8 mouse cellular contexts compared by ENCODE assay signal in genomic region chr1:131053239-131053638, GRCm38 (mm10). TPM values are rescaled to one million over a fixed set of nuclear protein-coding genes. Genes with fewer than 3 reads are reported as not detected.
DNase-seq lines count a peak whose midpoint lies in the region; ATAC-seq lines count a peak whose summit lies in the region.

No protein-coding gene starts in this region.

- 0 out of 2 replicates have a peak overlapping the region, but pooled peaks have one; percentile 45 for H3K9ac ChIP-seq in intestine, embryonic 16.5 days (ENCODE audit: low read depth, low read length)

- WGBS in intestine, embryonic 16.5 days, result 5% methylated on average over 8 of the region's 8 CpGs

- no peak overlapping the region for H3K4me2 ChIP-seq in intestine, embryonic 16.5 days (ENCODE audit: low read depth, low read length)

- no peaks in the 10 kb centered on the region for H3K9me3 ChIP-seq in intestine, embryonic 16.5 days (ENCODE audit: control insufficient read depth, low read length)

- peak; percentile 46 for ATAC-seq in intestine, embryonic 16.5 days
- ATAC-seq in megakaryocyte progenitor cell, adult 5-6 weeks (replicated peaks; ENCODE audit: poor library complexity), result peak; percentile 81

- H3K4me1 ChIP-seq in intestine, embryonic 16.5 days (ENCODE audit: control insufficient read depth, insufficient read depth, low read length), result peaks cover 9% of the 10 kb centered on the region

- H3K27ac ChIP-seq in intestine, embryonic 16.5 days (ENCODE audit: low read length), result peak overlapping the region; percentile 28; the same call in 1 of the 2 replicates

- intact Hi-C loops in left cerebral cortex, postnatal 14 days (cut with DNase I), result loop anchor here (2.0 to 5.0 kb wide), 4 partner anchors 71 to 361 kb away; no protein-coding TSS in a partner anchor

- peaks cover 18% of the 10 kb centered on the region for H3K36me3 ChIP-seq in intestine, embryonic 16.5 days (ENCODE audit: control insufficient read depth, insufficient read depth, low read length)

- no peak overlapping the region for H3K4me3 ChIP-seq in intestine, embryonic 16.5 days (ENCODE audit: low read length)

- DNase-seq in ovary, adult 18-20 months (ENCODE audit: low spot score), result peak; percentile 34
- no peak for DNase-seq in ovary, postnatal 10 days (ENCODE audit: low spot score)
- DNase-seq in embryo, embryonic 10 days (ENCODE audit: low spot score), result peak; percentile 89
- DNase-seq in heart, adult 18-20 months, result peak; percentile 71 to 75
- peak; percentile 82 to 89 for DNase-seq in left cerebral cortex, postnatal 14 days (ENCODE audit: low spot score in 2 of 2)
- peak; percentile 65 for DNase-seq in right cerebral cortex, postnatal 25 days

- no peaks in the 10 kb centered on the region for H3K27me3 ChIP-seq in intestine, embryonic 16.5 days (replicated peaks; ENCODE audit: control insufficient read depth, insufficient read depth, low read length)

RNA-seq across cellular contexts. Expression of gene Il10, which starts 33.6 kb away (rescaled TPM):
- total RNA-seq in heart, adult 18-20 months (2021), result not detected
- not detected in 2 replicates for polyA plus RNA-seq in intestine, embryonic 16.5 days (2015; fragmentation: Nextera tagmentation; extraction: Ambion mirVana)
- not detected for total RNA-seq in left cerebral cortex, postnatal 14 days (2021)
- 0.32 TPM in 1 of 2 replicates, not detected in the other for total RNA-seq in megakaryocyte progenitor cell, adult 5-6 weeks (2015)
- not detected in 2 replicates for total RNA-seq in megakaryocyte progenitor cell, adult 5-6 weeks (2017)

RNA-seq across cellular contexts. Expression of gene Mapkapk2, which starts 44.4 kb away (rescaled TPM):
- 100 to 1,000 TPM; 311 to 318 TPM for total RNA-seq in heart, adult 18-20 months (2021)
- 13.1 and 23.5 TPM in 2 replicates for polyA plus RNA-seq in intestine, embryonic 16.5 days (2015; fragmentation: Nextera tagmentation; extraction: Ambion mirVana)
- total RNA-seq in left cerebral cortex, postnatal 14 days (2021), result 10 to 100 TPM; 25.1 to 26.0 TPM
- total RNA-seq in megakaryocyte progenitor cell, adult 5-6 weeks (2015), result 196 and 217 TPM in 2 replicates
- total RNA-seq in megakaryocyte progenitor cell, adult 5-6 weeks (2017), result 196 and 233 TPM in 2 replicates

Comparison
In these comparisons a context has a peak if more than half of its experiments do, and no peak if none do; other contexts are left out.
1. RNA of gene Mapkapk2, which starts 44.4 kb away (total RNA-seq): 311 to 318 TPM in heart, adult 18-20 months and 196 to 233 TPM in megakaryocyte progenitor cell, adult 5-6 weeks; 25.1 to 26.0 TPM in left cerebral cortex, postnatal 14 days; every median in the first group is over 4 times any median in the second.